Mouse (Mus musculus) liver, adult 2 months (tissue): Measurements from ENCODE around the gene Clcnka.

Experiments used
- CTCF ChIP-seq: fragments of 200-500 bp; IDR thresholded peaks from 2 replicates; pipeline ENCODE4 v1.5.1; 2011; ENCODE audit warnings: low read depth, low read length, control low read depth
- POLR2A ChIP-seq: fragments of 200-500 bp; IDR thresholded peaks from 2 replicates; pipeline ENCODE4 v1.6.1; 2011; ENCODE audit warnings: low read length, control low read depth; ENCODE audit not compliant: insufficient read depth; ENCODE audit errors: extremely low read depth

- TF ChIP-seq CTCF (no peak), POLR2A (no peak)
These were observed 46.2 kb upstream of the Clcnka start, which contains the start of gene Zbtb17 for GRCm38 (mm10) chr4:141444451-141445327.
